Mouse (Mus musculus) regulatory T cell (primary cell): ENCODE data around the gene Hunk.

Source experiments
- in situ Hi-C: fragments of 300-600 bp; cut with MboI, MseI; formaldehyde crosslinking; loops from one replicate; pipeline ENCODE4 v1.15.1; 2025; ENCODE audit warnings: high pct_unique_total_duplicates

Hunk gene

DNA sequence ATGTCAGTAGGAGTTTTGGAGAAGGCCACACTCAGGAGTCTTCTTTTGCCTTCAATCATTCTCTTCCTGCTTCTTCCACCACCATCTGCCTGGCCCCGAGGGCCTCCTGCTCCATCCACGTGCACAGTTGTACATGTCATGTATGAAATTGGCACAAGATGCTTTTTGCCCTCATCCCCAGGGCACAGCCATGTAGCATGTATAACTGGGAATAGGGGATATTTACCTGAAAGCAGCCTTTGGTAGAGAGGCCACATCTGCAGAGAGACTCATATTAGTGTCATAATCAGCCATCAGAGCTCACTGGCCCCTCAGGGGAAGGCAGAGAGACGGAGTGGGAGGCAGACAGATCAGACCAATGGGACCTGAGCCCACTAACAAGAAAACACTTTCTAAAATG lies 160.8 kb downstream of the Hunk start:
- in situ Hi-C loops = no loop called here

DNA sequence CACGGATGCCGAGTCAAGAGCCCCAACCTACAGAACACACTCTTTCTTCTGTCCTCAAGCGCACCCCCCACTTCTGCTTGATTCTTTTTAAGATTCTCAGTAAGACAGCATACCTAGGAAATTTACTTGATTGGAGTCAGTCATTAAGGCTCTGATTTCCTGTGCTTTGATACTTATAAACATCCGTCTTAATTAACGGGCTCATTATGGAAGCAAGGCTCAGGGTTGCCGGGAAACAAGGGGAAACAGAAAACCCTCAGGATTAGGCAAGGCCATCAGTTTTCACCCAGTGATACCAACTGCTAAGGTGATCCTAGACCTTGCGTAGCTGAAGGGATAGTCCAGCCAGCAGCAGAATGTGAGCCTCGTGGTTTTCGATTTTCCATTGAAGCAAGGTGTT lies 162.2 kb downstream of the Hunk start:
- in situ Hi-C loops = no loop called here
